Mouse (Mus musculus) stomach, embryonic 15.5 days (tissue): ENCODE results near the gene Pecr. TPM values are rescaled to one million over a fixed set of nuclear protein-coding genes. Genes with fewer than 3 reads are reported as not detected.

Experiments
- ATAC-seq: fragments of 200-750 bp; cut with Nextera tagmentation; 2 replicates; pipeline ENCODE4 v1.8.0; 2017; ENCODE audit warnings: low read depth, moderate number of reproducible peaks, moderate TSS enrichment; ENCODE audit not compliant: insufficient read depth, low FRiP score
- H3K27ac ChIP-seq: fragments of 300-500 bp; sonication (generic); 2 replicates; pipeline ENCODE4 v1.5.1; 2015; ENCODE audit warnings: mild to moderate bottlenecking, inconsistent platforms
- H3K27me3 ChIP-seq: fragments of 300-500 bp; sonication (generic); replicated peaks from 2 replicates; pipeline ENCODE4 v1.6.1; 2015; ENCODE audit warnings: inconsistent platforms
- H3K36me3 ChIP-seq: fragments of 300-500 bp; sonication (generic); 2 replicates; pipeline ENCODE4 v1.6.1; 2015; ENCODE audit warnings: inconsistent platforms
- H3K4me1 ChIP-seq: fragments of 300-500 bp; sonication (generic); 2 replicates; pipeline ENCODE4 v1.6.1; 2015; ENCODE audit warnings: inconsistent platforms
- H3K4me2 ChIP-seq: fragments of 300-500 bp; sonication (generic); 2 replicates; pipeline ENCODE4 v1.6.1; 2015; ENCODE audit warnings: mild to moderate bottlenecking, inconsistent platforms
- H3K4me3 ChIP-seq: fragments of 300-500 bp; sonication (generic); replicated peaks from 2 replicates; pipeline ENCODE4 v1.5.1; 2015; ENCODE audit warnings: inconsistent platforms
- H3K9ac ChIP-seq: fragments of 300-500 bp; sonication (generic); 2 replicates; pipeline ENCODE4 v1.6.1; 2015; ENCODE audit warnings: inconsistent platforms
- H3K9me3 ChIP-seq: fragments of 300-500 bp; sonication (generic); 2 replicates; pipeline ENCODE4 v1.6.1; 2016; ENCODE audit warnings: inconsistent platforms
- WGBS: fragments of 180-500 bp; shearing (Covaris S2); methylation state at CpG from one replicate; pipeline ENCODE4 v1.1.7; 2015; 5-methylcytosine and 5-hydroxymethylcytosine counted together
- polyA plus RNA-seq: library from polyadenylated mRNA; unstranded; fragments of >200 nt; fragmentation: Nextera tagmentation; extraction: Ambion mirVana; gene quantifications from 2 replicates; pipeline ENCODE4 v1.2.1, GENCODE M21; 2015

Gene Pecr
- polyA plus RNA-seq, 1 experiment from 2014 or later, result 47.1 TPM

GRCm38 (mm10) chr1:72307317-72307798, 23.2 kb upstream of the Pecr start, which contains the start of gene Xrcc5:
TSS of gene Xrcc5 (plus strand) at chr1:72307421.
- Histone ChIP-seq H3K4me3 (peak within 1 kb of the TSS; percentile 70), H3K9me3 (no peaks in the 10 kb centered on the region), H3K27ac (peak within 1 kb of the TSS; percentile 89), H3K4me2 (peak within 1 kb of the TSS; percentile 68), H3K9ac (peak within 1 kb of the TSS; percentile 74), H3K27me3 (no peaks in the 10 kb centered on the region), H3K36me3 (no peaks in the 10 kb centered on the region), H3K4me1 (peaks cover 2% of the 10 kb centered on the region; the same call in 1 of the 2 replicates)
- ATAC-seq, result peak; percentile 99
- under 1% methylated on average over 21 of the region's 21 CpGs for WGBS

- no peaks in the 10 kb centered on the region for H3K9me3 ChIP-seq
- no peaks in the 10 kb centered on the region for H3K27me3 ChIP-seq
- peak overlapping the region; percentile 70 for H3K4me3 ChIP-seq
- no peaks in the 10 kb centered on the region for H3K36me3 ChIP-seq
- peak overlapping the region; percentile 89 for H3K27ac ChIP-seq
- peak overlapping the region; percentile 68 for H3K4me2 ChIP-seq
- H3K4me1 ChIP-seq, result peaks cover 2% of the 10 kb centered on the region; the same call in 1 of the 2 replicates
- peak overlapping the region; percentile 74; the same call in 1 of the 2 replicates for H3K9ac ChIP-seq
- 4% methylated on average over 11 of the region's 11 CpGs for WGBS
- peak; percentile 78 for ATAC-seq
These were observed 22.6 kb upstream of the Pecr start for GRCm38 (mm10) chr1:72306679-72307181.

- H3K4me2 ChIP-seq, result peak overlapping the region; percentile 68; the same call in 1 of the 2 replicates
- 61% methylated on average over 3 of the region's 3 CpGs for WGBS
- H3K27ac ChIP-seq, result no peak overlapping the region
- H3K36me3 ChIP-seq, result no peaks in the 10 kb centered on the region
- no peak overlapping the region for H3K9ac ChIP-seq
- ATAC-seq, result no peak
- H3K27me3 ChIP-seq, result no peaks in the 10 kb centered on the region
- peaks cover 2% of the 10 kb centered on the region; the same call in 1 of the 2 replicates for H3K4me1 ChIP-seq
- H3K4me3 ChIP-seq, result no peak overlapping the region
- no peaks in the 10 kb centered on the region for H3K9me3 ChIP-seq
These were observed 22.1 kb upstream of the Pecr start for GRCm38 (mm10) chr1:72306241-72306640.

- WGBS, result 73% methylated on average over 1 of the region's 1 CpGs
These were observed 17.7 kb upstream of the Pecr start for GRCm38 (mm10) chr1:72301845-72302244.

GRCm38 (mm10) chr1:72295746-72296145, 11.6 kb upstream of the Pecr start:
- Histone ChIP-seq H3K4me1 (no peaks in the 10 kb centered on the region), H3K9ac (no peak overlapping the region), H3K4me3 (no peak overlapping the region), H3K27ac (no peak overlapping the region), H3K9me3 (no peaks in the 10 kb centered on the region), H3K4me2 (no peak overlapping the region), H3K27me3 (no peaks in the 10 kb centered on the region), H3K36me3 (no peaks in the 10 kb centered on the region)
- 77% methylated on average over 8 of the region's 8 CpGs for WGBS
- no peak for ATAC-seq

More at GRCm38 (mm10) chr1:72301845-72302244, 17.7 kb upstream of the Pecr start:
- H3K9ac ChIP-seq, result no peak overlapping the region
- no peaks in the 10 kb centered on the region for H3K9me3 ChIP-seq
- no peaks in the 10 kb centered on the region for H3K36me3 ChIP-seq
- no peak for ATAC-seq
- H3K4me1 ChIP-seq, result no peaks in the 10 kb centered on the region
- no peaks in the 10 kb centered on the region for H3K27me3 ChIP-seq
- no peak overlapping the region for H3K27ac ChIP-seq
- no peak overlapping the region for H3K4me2 ChIP-seq
- H3K4me3 ChIP-seq, result no peak overlapping the region

GRCm38 (mm10) chr1:72293869-72294663, 10.0 kb upstream of the Pecr start:
- H3K27me3 ChIP-seq, result no peaks in the 10 kb centered on the region
- no peak overlapping the region for H3K27ac ChIP-seq
- WGBS, result 59% methylated on average over 4 of the region's 4 CpGs
- H3K36me3 ChIP-seq, result no peaks in the 10 kb centered on the region
- no peak for ATAC-seq
- no peak overlapping the region for H3K4me2 ChIP-seq
- H3K4me3 ChIP-seq, result no peak overlapping the region
- no peak overlapping the region for H3K9ac ChIP-seq
- no peaks in the 10 kb centered on the region for H3K4me1 ChIP-seq
- H3K9me3 ChIP-seq, result no peaks in the 10 kb centered on the region

GRCm38 (mm10) chr1:72291925-72292324, 7.8 kb upstream of the Pecr start:
- H3K27me3 ChIP-seq, result no peaks in the 10 kb centered on the region
- 86% methylated on average over 2 of the region's 2 CpGs for WGBS

GRCm38 (mm10) chr1:72291421-72291820, 7.3 kb upstream of the Pecr start:
- H3K36me3 ChIP-seq, result no peaks in the 10 kb centered on the region
- peaks cover 3% of the 10 kb centered on the region; the same call in 1 of the 2 replicates for H3K4me1 ChIP-seq
- H3K9ac ChIP-seq, result no peak overlapping the region
- H3K4me2 ChIP-seq, result no peak overlapping the region
- H3K9me3 ChIP-seq, result no peaks in the 10 kb centered on the region
- H3K27ac ChIP-seq, result no peak overlapping the region
- H3K27me3 ChIP-seq, result no peaks in the 10 kb centered on the region
- WGBS, result 91% methylated on average over 4 of the region's 4 CpGs
- ATAC-seq, result no peak
- no peak overlapping the region for H3K4me3 ChIP-seq

More at GRCm38 (mm10) chr1:72291925-72292324, 7.8 kb upstream of the Pecr start:
- no peak for ATAC-seq
- H3K9me3 ChIP-seq, result no peaks in the 10 kb centered on the region
- no peaks in the 10 kb centered on the region for H3K36me3 ChIP-seq
- H3K9ac ChIP-seq, result no peak overlapping the region
- H3K27ac ChIP-seq, result no peak overlapping the region
- H3K4me3 ChIP-seq, result no peak overlapping the region
- H3K4me1 ChIP-seq, result peaks cover 3% of the 10 kb centered on the region; the same call in 1 of the 2 replicates
- no peak overlapping the region for H3K4me2 ChIP-seq

GRCm38 (mm10) chr1:72290896-72291295, 6.8 kb upstream of the Pecr start:
- Histone ChIP-seq H3K9me3 (no peaks in the 10 kb centered on the region), H3K36me3 (no peaks in the 10 kb centered on the region), H3K4me3 (no peak overlapping the region), H3K9ac (no peak overlapping the region), H3K4me1 (peaks cover 3% of the 10 kb centered on the region; the same call in 1 of the 2 replicates), H3K27me3 (no peaks in the 10 kb centered on the region), H3K27ac (no peak overlapping the region), H3K4me2 (no peak overlapping the region)
- ATAC-seq, result no peak
- WGBS, result 94% methylated on average over 4 of the region's 4 CpGs

GRCm38 (mm10) chr1:72288527-72289150, 4.5 kb upstream of the Pecr start:
- H3K36me3 ChIP-seq, result no peaks in the 10 kb centered on the region
- H3K27me3 ChIP-seq, result no peaks in the 10 kb centered on the region
- H3K4me2 ChIP-seq, result no peak overlapping the region
- H3K4me1 ChIP-seq, result peaks cover 3% of the 10 kb centered on the region; the same call in 1 of the 2 replicates
- no peak overlapping the region for H3K9ac ChIP-seq
- 85% methylated on average over 4 of the region's 4 CpGs for WGBS
- no peak for ATAC-seq
- H3K9me3 ChIP-seq, result no peaks in the 10 kb centered on the region
- no peak overlapping the region for H3K27ac ChIP-seq
- H3K4me3 ChIP-seq, result no peak overlapping the region

- Histone ChIP-seq H3K9ac (no peak overlapping the region), H3K27ac (no peak overlapping the region), H3K4me3 (no peak overlapping the region), H3K36me3 (no peaks in the 10 kb centered on the region), H3K9me3 (no peaks in the 10 kb centered on the region), H3K4me2 (no peak overlapping the region), H3K4me1 (peaks cover 3% of the 10 kb centered on the region; the same call in 1 of the 2 replicates), H3K27me3 (no peaks in the 10 kb centered on the region)
- no peak for ATAC-seq
- WGBS, result 71% methylated on average over 4 of the region's 4 CpGs
These were observed 3.8 kb upstream of the Pecr start for GRCm38 (mm10) chr1:72287893-72288292.

GRCm38 (mm10) chr1:72286904-72287303, 2.8 kb upstream of the Pecr start:
- no peak overlapping the region for H3K4me3 ChIP-seq
- peaks cover 3% of the 10 kb centered on the region; the same call in 1 of the 2 replicates for H3K4me1 ChIP-seq
- H3K36me3 ChIP-seq, result no peaks in the 10 kb centered on the region
- 32% methylated on average over 5 of the region's 5 CpGs for WGBS
- H3K9ac ChIP-seq, result no peak overlapping the region
- no peak for ATAC-seq
- no peak overlapping the region for H3K4me2 ChIP-seq
- no peaks in the 10 kb centered on the region for H3K9me3 ChIP-seq
- no peaks in the 10 kb centered on the region for H3K27me3 ChIP-seq
- no peak overlapping the region for H3K27ac ChIP-seq
